Mouse (Mus musculus) liver, postnatal 0 days (tissue): ENCODE results near the gene Dao. TPM values are rescaled to one million over a fixed set of nuclear protein-coding genes. Genes with fewer than 3 reads are reported as not detected.
A peak's percentile ranks its signal among the peaks of the same experiment; 100 is the strongest.

ENCODE experiments used
- ATAC-seq: fragments of 200-750 bp; cut with Nextera tagmentation; 2 replicates; pipeline ENCODE4 v1.8.0; 2017; ENCODE audit warnings: mild to moderate bottlenecking, moderate library complexity
- DNase-seq: peaks from one replicate; pipeline ENCODE4 v3.0.0-alpha.2; 2016
- H3K27ac ChIP-seq: fragments of 300-500 bp; sonication (generic); 2 replicates; pipeline ENCODE4 v1.5.1; 2014; ENCODE audit warnings: antibody characterized with exemption, moderate library complexity, mild to moderate bottlenecking, low read depth
- H3K27me3 ChIP-seq: fragments of 300-500 bp; sonication (generic); 2 replicates; pipeline ENCODE4 v1.6.1; 2014; ENCODE audit warnings: low read length, control low read depth, mixed read lengths; ENCODE audit not compliant: insufficient read depth
- H3K36me3 ChIP-seq: fragments of 300-500 bp; sonication (generic); replicated peaks from 2 replicates; pipeline ENCODE4 v1.6.1; 2014; ENCODE audit warnings: mild to moderate bottlenecking, control low read depth, low read length, moderate library complexity, mixed read lengths; ENCODE audit not compliant: insufficient read depth
- H3K4me1 ChIP-seq: fragments of 300-500 bp; sonication (generic); 2 replicates; pipeline ENCODE4 v1.6.1; 2014; ENCODE audit warnings: antibody characterized with exemption, mild to moderate bottlenecking, control low read depth; ENCODE audit not compliant: insufficient read depth
- H3K4me2 ChIP-seq: fragments of 300-500 bp; sonication (generic); 2 replicates; pipeline ENCODE4 v1.6.1; 2014; ENCODE audit warnings: low read depth, mild to moderate bottlenecking, low read length, moderate library complexity, mixed read lengths
- H3K4me3 ChIP-seq: fragments of 300-500 bp; sonication (generic); 2 replicates; pipeline ENCODE4 v1.5.1; 2014; ENCODE audit warnings: low read depth, low read length
- H3K9ac ChIP-seq: fragments of 300-500 bp; sonication (generic); replicated peaks from 2 replicates; pipeline ENCODE4 v1.6.1; 2014; ENCODE audit warnings: mild to moderate bottlenecking, moderate library complexity
- H3K9me3 ChIP-seq: fragments of 300-500 bp; sonication (generic); 2 replicates; pipeline ENCODE4 v1.6.1; 2016; ENCODE audit warnings: mild to moderate bottlenecking, control low read depth, low read length, mixed read lengths
- CTCF ChIP-seq: sonication (generic); IDR thresholded peaks from 2 replicates; pipeline ENCODE4 v1.5.1; 2016; ENCODE audit warnings: antibody characterized with exemption, low read depth
- EP300 ChIP-seq: IDR thresholded peaks from 2 replicates; pipeline ENCODE4 v1.6.1; 2016; ENCODE audit warnings: antibody characterized with exemption, low read depth, mild to moderate bottlenecking
- WGBS: fragments of 180-500 bp; shearing (Covaris S2); extraction: QIAGEN DNeasy Blood & Tissue Kit; methylation state at CpG from one replicate; pipeline ENCODE4 v1.1.7; 2014; ENCODE audit not compliant: insufficient replicate concordance; 5-methylcytosine and 5-hydroxymethylcytosine counted together
- polyA plus RNA-seq: library from polyadenylated mRNA; unstranded; fragments of >200 nt; fragmentation: Nextera tagmentation; extraction: Ambion mirVana; gene quantifications from 2 replicates; pipeline ENCODE4 v1.2.1, GENCODE M21; 2015

Gene Dao
- polyA plus RNA-seq, 1 experiment from 2014 or later = not detected

GRCm38 (mm10) chr5:114007753-114008453, 4.4 kb downstream of the Dao start:
- ATAC-seq (no peak), DNase-seq (no peak)
- Histone ChIP-seq H3K9ac (no peak overlapping the region), H3K9me3 (no peaks in the 10 kb centered on the region), H3K4me2 (no peak overlapping the region), H3K36me3 (no peaks in the 10 kb centered on the region), H3K4me1 (no peaks in the 10 kb centered on the region), H3K27me3 (no peaks in the 10 kb centered on the region), H3K27ac (no peak overlapping the region), H3K4me3 (no peak overlapping the region)
- WGBS = 76% methylated on average over 12 of the region's 12 CpGs
- TF ChIP-seq EP300 = no peak
- no peak for TF ChIP-seq CTCF

GRCm38 (mm10) chr5:114009049-114009448, 5.5 kb downstream of the Dao start:
- H3K36me3 ChIP-seq = no peaks in the 10 kb centered on the region
- no peaks in the 10 kb centered on the region for H3K4me1 ChIP-seq
- no peak for DNase-seq
- 55% methylated on average over 4 of the region's 4 CpGs for WGBS
- H3K4me2 ChIP-seq = no peak overlapping the region
- H3K9me3 ChIP-seq = no peaks in the 10 kb centered on the region
- no peak overlapping the region for H3K27ac ChIP-seq
- H3K27me3 ChIP-seq = no peaks in the 10 kb centered on the region
- TF ChIP-seq CTCF = no peak
- TF ChIP-seq EP300 = no peak
- no peak for ATAC-seq
- no peak overlapping the region for H3K4me3 ChIP-seq
- H3K9ac ChIP-seq = no peak overlapping the region

- DNase-seq (no peak), ATAC-seq (no peak)
- 52% methylated on average over 7 of the region's 7 CpGs for WGBS
Measured at GRCm38 (mm10) chr5:114015121-114015520, 11.6 kb downstream of the Dao start.

GRCm38 (mm10) chr5:114024390-114024789, 20.9 kb downstream of the Dao start:
- H3K27me3 ChIP-seq = no peaks in the 10 kb centered on the region
- H3K4me3 ChIP-seq = no peak overlapping the region
- ATAC-seq = no peak
- H3K4me1 ChIP-seq = peaks cover 11% of the 10 kb centered on the region; the same call in 1 of the 2 replicates
- WGBS = 51% methylated on average over 6 of the region's 6 CpGs
- H3K36me3 ChIP-seq = no peaks in the 10 kb centered on the region
- H3K4me2 ChIP-seq = no peak overlapping the region
- no peaks in the 10 kb centered on the region for H3K9me3 ChIP-seq
- no peak for TF ChIP-seq EP300
- no peak for TF ChIP-seq CTCF
- H3K27ac ChIP-seq = no peak overlapping the region
- no peak for DNase-seq
- H3K9ac ChIP-seq = no peak overlapping the region

More at GRCm38 (mm10) chr5:114015121-114015520, 11.6 kb downstream of the Dao start:
- H3K27me3 ChIP-seq = no peaks in the 10 kb centered on the region
- no peak for TF ChIP-seq EP300
- no peak for TF ChIP-seq CTCF
- H3K9ac ChIP-seq = no peak overlapping the region
- H3K4me3 ChIP-seq = no peak overlapping the region
- H3K36me3 ChIP-seq = no peaks in the 10 kb centered on the region
- H3K4me2 ChIP-seq = no peak overlapping the region
- no peaks in the 10 kb centered on the region for H3K4me1 ChIP-seq
- no peaks in the 10 kb centered on the region for H3K9me3 ChIP-seq
- no peak overlapping the region for H3K27ac ChIP-seq

GRCm38 (mm10) chr5:114024885-114025284, 21.4 kb downstream of the Dao start:
- Histone ChIP-seq H3K27ac (no peak overlapping the region), H3K36me3 (no peaks in the 10 kb centered on the region), H3K9me3 (no peaks in the 10 kb centered on the region), H3K27me3 (no peaks in the 10 kb centered on the region), H3K4me3 (no peak overlapping the region), H3K4me2 (no peak overlapping the region), H3K4me1 (peaks cover 11% of the 10 kb centered on the region; the same call in 1 of the 2 replicates), H3K9ac (no peak overlapping the region)
- WGBS = 10% methylated on average over 10 of the region's 10 CpGs
- DNase-seq (peak; percentile 44), ATAC-seq (no peak)
- no peak for TF ChIP-seq CTCF
- no peak for TF ChIP-seq EP300

- H3K9me3 ChIP-seq = no peaks in the 10 kb centered on the region; the same call in 1 of the 2 replicates
- no peak overlapping the region for H3K27ac ChIP-seq
- DNase-seq (no peak), ATAC-seq (no peak)
- H3K4me3 ChIP-seq = no peak overlapping the region
- TF ChIP-seq CTCF (no peak), EP300 (no peak)
- H3K27me3 ChIP-seq = no peaks in the 10 kb centered on the region
- no peak overlapping the region for H3K9ac ChIP-seq
- H3K4me2 ChIP-seq = no peak overlapping the region; the same call in 1 of the 2 replicates
- H3K36me3 ChIP-seq = no peaks in the 10 kb centered on the region
- 66% methylated on average over 12 of the region's 12 CpGs for WGBS
- peaks cover 11% of the 10 kb centered on the region; the same call in 1 of the 2 replicates for H3K4me1 ChIP-seq
Measured at GRCm38 (mm10) chr5:114027217-114027944, 23.9 kb downstream of the Dao start.
